Mouse (Mus musculus) c-Kit-positive CD71-positive TER-119-positive erythroid progenitor cells, embryonic 14.5 days (primary cell): ENCODE measurements around the gene Nt5dc1.
"Not testable (repeated sequence)": the region's sequence is repeated elsewhere in the genome, so short reads cannot be mapped to it uniquely, and the experiment has no call there.

Source experiments
- DNase-seq: peaks from one replicate; pipeline ENCODE4 v3.0.0-alpha.2; 2013; ENCODE audit warnings: low spot score

Nt5dc1 gene

DNA sequence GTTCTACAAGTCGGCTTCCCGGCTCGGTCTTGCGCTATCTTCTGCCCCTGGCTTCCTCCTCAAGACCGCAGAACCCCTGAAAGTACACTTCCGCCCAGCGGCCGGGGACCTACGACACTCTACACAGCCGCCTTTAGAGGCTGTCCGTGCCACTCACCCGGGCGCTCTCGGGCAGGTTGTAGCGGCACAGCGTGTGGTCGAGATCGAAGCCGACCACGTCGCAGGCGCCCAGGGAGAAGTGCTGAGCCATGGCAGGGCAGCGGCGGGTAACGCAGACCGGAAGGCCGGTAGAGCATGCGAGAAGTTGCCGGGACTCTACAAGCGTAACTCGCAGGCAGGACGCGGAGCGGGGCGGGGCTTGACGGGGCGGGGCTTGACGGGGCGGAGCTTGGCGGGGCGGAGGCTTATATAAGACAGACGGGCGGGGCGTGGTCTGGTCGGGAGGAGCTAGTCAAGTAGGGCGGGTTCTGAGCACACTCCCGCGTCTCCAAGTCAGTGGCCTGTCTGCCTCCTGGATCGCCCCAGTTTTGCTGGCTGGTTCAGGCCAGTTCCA is at the start of gene Nt5dc1:
Gene Nt5dc1, minus strand, starts transcription at position 349 of the 553 bp plus-strand sequence.
- peak; percentile 93 for DNase-seq

DNA sequence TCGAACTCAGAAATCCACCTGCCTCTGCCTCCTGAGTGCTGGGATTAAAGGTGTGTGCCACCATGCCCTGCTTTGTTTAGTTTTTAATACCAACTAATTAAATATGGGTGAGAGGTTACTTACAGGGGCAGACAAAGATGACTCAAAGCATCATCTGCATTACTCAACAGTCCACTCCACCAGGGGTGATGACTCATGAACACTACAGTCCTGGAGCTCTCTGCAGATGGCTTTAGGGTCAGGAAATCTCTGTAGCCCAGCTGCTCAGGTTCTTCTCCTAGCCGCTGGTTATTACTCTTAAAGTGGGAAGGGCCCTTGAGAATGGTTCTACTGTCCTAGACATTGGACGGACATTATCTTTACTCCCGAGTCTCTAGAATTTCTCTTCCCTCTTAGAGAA is 46.0 kb upstream of the Nt5dc1 start:
- DNase-seq = no peak

- DNase-seq = no peak
Observed at GRCm38 (mm10) chr10:34461451-34461850, 43.1 kb upstream of the Nt5dc1 start.

DNA sequence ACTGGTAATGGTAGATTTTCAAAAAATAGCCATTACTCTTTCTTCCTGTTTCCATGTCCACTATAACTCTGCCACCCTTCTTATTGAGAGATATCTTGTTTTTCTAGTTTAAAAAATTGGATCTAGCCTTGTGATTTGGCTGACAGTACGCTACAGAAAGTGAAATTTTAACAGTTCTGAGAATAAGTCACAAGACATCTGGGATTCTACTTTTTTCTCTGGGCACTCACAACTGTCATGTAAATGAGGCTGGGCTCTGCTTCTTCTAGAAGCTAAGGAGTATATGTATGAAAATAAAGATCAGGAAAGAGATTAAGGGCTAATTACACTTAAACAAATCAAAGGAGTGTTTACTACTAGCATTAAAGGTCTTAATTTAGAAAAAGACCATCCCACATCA is 31.1 kb upstream of the Nt5dc1 start:
- DNase-seq = no peak

DNA sequence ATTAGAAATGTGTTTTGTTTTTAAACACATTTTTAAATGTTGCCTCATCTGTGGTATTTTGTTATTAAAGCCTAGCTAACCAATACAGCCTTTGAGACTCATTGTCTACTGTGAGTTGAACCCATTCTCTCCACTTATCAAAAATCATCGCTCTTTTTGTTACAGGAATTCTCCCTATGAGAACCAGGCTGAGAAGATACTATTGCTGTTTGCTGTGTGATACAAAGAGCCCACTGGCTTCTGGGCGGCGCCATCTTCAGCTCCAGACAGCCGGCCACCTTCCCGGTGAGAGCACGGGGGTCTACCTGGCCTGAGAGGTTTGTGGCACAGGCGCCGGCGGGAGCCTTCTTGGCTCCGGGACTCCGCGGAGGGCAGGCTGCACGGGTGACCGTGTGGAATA is 15.8 kb upstream of the Nt5dc1 start:
- not testable (repeated sequence) for DNase-seq

GRCm38 (mm10) chr10:34431783-34432182 is 13.4 kb upstream of the Nt5dc1 start:
- no peak for DNase-seq

GRCm38 (mm10) chr10:34418794-34419193 is 442 bp upstream of the Nt5dc1 start:
- DNase-seq = not testable (repeated sequence)

GRCm38 (mm10) chr10:34399267-34399666 is 19.1 kb downstream of the Nt5dc1 start:
- DNase-seq = no peak

DNA sequence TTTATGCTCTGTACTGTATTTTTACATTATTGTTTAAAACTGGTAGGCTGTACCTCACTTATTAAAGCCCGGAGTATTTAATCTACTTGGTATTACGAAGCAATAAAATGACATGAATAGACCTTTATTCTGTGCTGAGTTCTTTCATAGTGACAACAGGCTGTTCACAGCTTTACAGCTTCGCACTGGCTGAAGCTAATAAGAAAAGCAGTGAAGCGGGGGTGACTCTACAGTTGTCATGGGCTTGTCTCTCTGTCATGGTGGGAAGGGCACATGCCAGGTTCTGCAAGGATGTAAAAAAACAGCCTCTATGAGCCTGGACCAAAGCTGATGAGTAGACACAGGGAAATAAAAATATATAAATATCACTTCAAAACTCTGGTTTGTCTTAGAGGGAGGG is 21.4 kb downstream of the Nt5dc1 start:
- no peak for DNase-seq

DNA sequence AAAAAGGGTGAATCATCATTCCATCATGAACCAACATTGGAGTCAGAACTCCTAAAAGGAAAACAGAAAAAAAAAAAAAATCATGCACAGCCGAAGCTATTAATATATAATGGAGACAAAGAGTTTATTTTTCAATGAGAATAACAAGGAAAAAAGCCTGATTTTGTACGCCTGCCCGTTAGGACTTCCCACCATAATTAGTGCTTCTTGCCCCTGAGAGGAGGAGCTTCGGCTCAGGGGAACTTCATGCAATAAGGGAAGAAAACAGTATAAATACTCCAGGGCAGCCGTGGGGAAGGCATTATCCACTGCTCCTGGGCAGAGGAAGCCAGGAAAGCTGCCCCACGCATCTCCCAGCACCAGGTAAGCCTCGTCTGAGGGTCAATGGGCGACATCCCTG is 28.7 kb downstream of the Nt5dc1 start, which contains the start of gene Col10a1:
Gene Col10a1, plus strand, starts transcription at position 301 of the 400 bp plus-strand sequence.
- DNase-seq = no peak

- DNase-seq = no peak
Observed at GRCm38 (mm10) chr10:34385636-34386035, 32.7 kb downstream of the Nt5dc1 start.

DNA sequence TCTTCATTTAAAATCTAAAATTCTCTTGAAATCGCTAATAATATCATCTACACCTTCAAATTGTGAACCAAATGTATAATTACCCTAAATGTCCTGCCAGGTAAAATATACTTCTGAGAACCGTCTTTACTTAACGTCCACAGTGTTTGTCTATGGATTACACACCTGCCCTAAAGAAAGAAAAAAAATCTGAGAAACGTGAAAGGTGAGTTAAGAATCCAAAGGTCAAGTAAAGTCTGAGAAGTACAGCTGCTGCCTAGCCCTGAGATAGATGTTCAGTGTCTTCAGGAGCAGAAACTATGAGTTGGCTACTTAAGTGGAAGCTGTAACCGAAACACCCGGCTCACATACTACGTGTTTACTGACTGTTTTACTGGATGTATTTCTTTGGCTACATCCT is 45.0 kb downstream of the Nt5dc1 start:
- DNase-seq = no peak

- DNase-seq = no peak
Observed at GRCm38 (mm10) chr10:34368138-34368537, 50.2 kb downstream of the Nt5dc1 start.

DNA sequence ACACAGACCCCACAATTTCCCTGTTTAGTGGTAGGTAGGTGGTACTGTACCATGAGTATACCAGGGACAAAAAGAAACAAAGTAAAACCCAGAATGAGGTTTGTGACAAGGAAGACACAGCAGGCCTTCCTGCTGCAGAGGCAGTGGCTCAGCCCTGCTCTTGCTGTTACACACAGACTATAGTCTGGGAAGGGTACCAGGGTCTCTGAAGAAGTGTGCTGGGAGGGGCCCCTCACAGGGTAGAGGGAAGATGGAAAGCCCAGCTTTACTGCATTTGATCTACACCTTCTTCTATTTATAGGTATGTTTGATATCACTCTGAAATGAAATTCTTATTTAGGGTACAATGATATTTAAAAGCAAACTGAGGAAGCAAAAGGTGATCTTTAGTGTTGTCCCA is 54.6 kb downstream of the Nt5dc1 start:
- DNase-seq = no peak

DNA sequence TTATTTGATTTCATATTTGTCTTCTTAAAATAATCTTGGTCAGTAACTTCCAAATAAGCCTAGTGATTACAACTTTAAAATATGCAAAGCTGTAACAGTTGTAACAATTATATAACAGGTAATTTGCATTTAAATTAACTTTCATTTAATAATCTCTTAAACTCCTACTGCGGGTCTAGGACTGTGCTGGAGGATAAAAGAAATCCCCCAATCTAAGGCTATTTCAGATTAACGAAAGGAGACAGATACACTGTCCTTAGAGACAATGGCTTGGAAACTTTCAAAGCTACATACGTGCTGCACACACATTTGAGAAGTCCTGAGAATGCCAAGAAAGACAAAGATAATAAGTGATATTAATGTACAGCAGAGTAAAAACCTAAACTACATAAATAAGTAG is 60.1 kb downstream of the Nt5dc1 start:
- DNase-seq = no peak

GRCm38 (mm10) chr10:34352166-34352565 is 66.2 kb downstream of the Nt5dc1 start:
- no peak for DNase-seq

DNA sequence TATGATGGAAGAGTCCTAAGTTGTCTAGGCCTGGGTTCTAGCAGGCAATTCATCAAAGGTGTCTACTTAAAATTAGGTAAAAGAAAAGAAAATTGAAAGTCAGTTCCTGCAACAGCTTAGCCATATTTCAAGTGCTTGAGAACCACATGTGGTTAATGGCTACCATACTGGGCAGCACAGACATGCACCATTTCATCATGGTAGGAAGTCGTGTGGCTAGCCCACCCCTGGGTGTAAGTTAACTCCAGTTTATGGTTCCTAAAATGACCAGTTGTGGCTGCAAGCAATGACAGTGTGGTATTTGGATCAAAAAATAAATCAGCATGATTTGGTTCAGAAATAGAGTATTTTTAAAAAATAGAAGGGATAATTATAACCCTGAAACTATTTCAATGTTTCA is 76.5 kb downstream of the Nt5dc1 start:
- DNase-seq = no peak

GRCm38 (mm10) chr10:34341014-34341413 is 77.3 kb downstream of the Nt5dc1 start:
- no peak for DNase-seq

- DNase-seq = no peak
Observed at GRCm38 (mm10) chr10:34328310-34328709, 90.0 kb downstream of the Nt5dc1 start.

GRCm38 (mm10) chr10:34327144-34327543 is 91.2 kb downstream of the Nt5dc1 start:
- DNase-seq = no peak

- DNase-seq = peak; percentile 18
Observed at GRCm38 (mm10) chr10:34326701-34327100, 91.7 kb downstream of the Nt5dc1 start.

DNA sequence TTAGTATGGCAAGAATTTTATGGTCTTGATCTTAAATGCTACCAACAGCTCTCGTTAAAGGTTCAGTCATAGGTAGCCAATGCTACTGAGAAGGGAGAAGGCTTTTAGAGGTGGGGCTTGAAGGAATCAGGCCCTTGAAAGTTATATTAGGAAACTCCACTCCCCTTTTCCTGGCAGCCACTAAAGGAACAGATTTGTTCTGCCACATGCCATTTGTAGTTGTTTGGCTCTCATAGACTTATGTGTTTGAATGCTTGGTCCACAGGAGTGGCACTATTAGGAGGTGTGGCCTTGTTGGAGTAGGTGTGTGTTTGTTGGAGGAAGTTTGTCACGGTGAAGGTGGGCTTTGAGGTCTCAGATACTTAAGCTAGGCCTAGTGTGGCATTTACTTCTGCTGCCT is 97.5 kb downstream of the Nt5dc1 start:
- no peak for DNase-seq

- no peak for DNase-seq
Observed at GRCm38 (mm10) chr10:34317217-34317606, 101.1 kb downstream of the Nt5dc1 start.

- no peak for DNase-seq
Observed at GRCm38 (mm10) chr10:34316571-34317216, 101.7 kb downstream of the Nt5dc1 start.
